Comparison of ENCODE assay signal across 27 mouse cellular contexts in genomic region chrX:164068968-164069367, GRCm38 (mm10). TPM values are rescaled to one million over a fixed set of nuclear protein-coding genes. Genes with fewer than 3 reads are reported as not detected.
"Had no signal": no experiment of that assay in that cellular context is flagged by ENCODE, and none has a peak within 500 bp of the region (broad histone marks: within the 10 kb centered on the region; RNA-seq: fewer than 3 reads in every experiment).

No protein-coding gene starts in this region.

- H3K4me3 ChIP-seq: gastrocnemius, adult 2 months; heart, adult 2 months; heart, embryonic 12.5 days; hindbrain, embryonic 10.5 days; hindbrain, embryonic 12.5 days; intestine, embryonic 15.5 days; limb, embryonic 13.5 days; limb, embryonic 15.5 days; liver, embryonic 12.5 days had no signal

- H3K36me3 ChIP-seq: intestine, embryonic 15.5 days; limb, embryonic 15.5 days had no signal

- DNase-seq: gastrocnemius, adult 2 months; gastrocnemius, postnatal 10 days; gastrocnemius, postnatal 25 days; heart, adult 2 months; heart, postnatal 10 days; heart, postnatal 4 days; layer of hippocampus, adult 9-11 months; layer of hippocampus, postnatal 36 days; left cerebral cortex, postnatal 4 days; lung, adult 18-20 months had no signal

- ATAC-seq: forebrain, embryonic 16.5 days; hindbrain, embryonic 16.5 days; inflammation-experienced regulatory T-cells, adult 6 months; intestine, embryonic 15.5 days; liver, embryonic 12.5 days had no signal

- H3K4me1 ChIP-seq: heart, embryonic 12.5 days; hindbrain, embryonic 10.5 days; hindbrain, embryonic 12.5 days; intestine, embryonic 15.5 days; limb, embryonic 13.5 days; limb, embryonic 15.5 days; liver, embryonic 12.5 days had no signal

- H3K27me3 ChIP-seq: heart, embryonic 12.5 days; hindbrain, embryonic 12.5 days; intestine, embryonic 15.5 days; limb, embryonic 13.5 days; limb, embryonic 15.5 days; liver, embryonic 12.5 days had no signal

- H3K9ac ChIP-seq: heart, embryonic 12.5 days; hindbrain, embryonic 12.5 days; hindbrain, embryonic 14.5 days; intestine, embryonic 15.5 days; limb, embryonic 13.5 days; limb, embryonic 15.5 days; liver, embryonic 12.5 days; liver, embryonic 14.5 days had no signal

- H3K27ac ChIP-seq: gastrocnemius, adult 2 months; heart, adult 2 months; hindbrain, embryonic 10.5 days; hindbrain, embryonic 12.5 days; hindbrain, embryonic 14.5 days; intestine, embryonic 15.5 days; kidney, postnatal 0 days; limb, embryonic 13.5 days; limb, embryonic 15.5 days; liver, embryonic 12.5 days; liver, embryonic 14.5 days had no signal

- H3K4me2 ChIP-seq: heart, embryonic 12.5 days; hindbrain, embryonic 12.5 days; hindbrain, embryonic 14.5 days; intestine, embryonic 15.5 days; limb, embryonic 13.5 days; limb, embryonic 15.5 days; liver, embryonic 12.5 days had no signal

- H3K9me3 ChIP-seq: heart, embryonic 12.5 days; hindbrain, embryonic 10.5 days; hindbrain, embryonic 12.5 days; intestine, embryonic 15.5 days; limb, embryonic 13.5 days; limb, embryonic 15.5 days; liver, embryonic 12.5 days had no signal

RNA-seq across cellular contexts. Expression of gene Cltrn, which starts 19.7 kb away (rescaled TPM):
- polyA plus RNA-seq: forebrain, embryonic 16.5 days; heart, adult 2 months; heart, embryonic 12.5 days; heart, embryonic 14.5 days; inflammation-experienced regulatory T-cells, adult 6 months; large intestine, adult 2 months; limb, embryonic 11.5 days; limb, embryonic 15.5 days; liver, adult 2 months had no signal
